24 mouse cellular contexts compared by ENCODE assay signal in the genomic region with DNA sequence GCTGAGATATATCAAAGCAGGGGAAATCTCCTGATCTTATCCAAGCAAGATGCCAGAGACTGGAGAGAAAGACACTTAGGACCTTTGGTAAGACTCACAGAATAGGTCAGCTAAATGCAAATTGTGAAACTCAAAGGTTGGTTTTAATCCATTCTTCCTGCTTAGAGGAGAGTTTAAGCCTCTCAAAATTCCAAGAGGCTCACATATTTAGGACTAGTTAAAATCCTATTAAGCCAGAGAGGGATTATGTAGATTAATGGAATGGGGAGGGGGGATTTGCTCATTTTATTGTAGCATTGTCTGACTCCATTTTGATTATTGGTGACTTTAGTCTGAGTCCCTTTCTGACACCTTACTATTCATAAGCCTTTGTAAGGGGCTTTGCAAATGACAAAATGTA.
DNase-seq lines count a peak whose midpoint lies in the region; ATAC-seq and TF ChIP-seq lines count a peak whose summit lies in the region.
"Had no signal": no experiment of that assay in that cellular context is flagged by ENCODE, and none has a peak within 500 bp of the region (broad histone marks: within the 10 kb centered on the region; RNA-seq: fewer than 3 reads in every experiment).

No protein-coding gene starts in this region.

- TF ChIP-seq CTCF in midbrain, postnatal 0 days (IDR thresholded peaks at IDR 0.05) = no peak
- TF ChIP-seq CTCF in brain, embryonic 14.5 days (IDR thresholded peaks at IDR 0.05; ENCODE audit: borderline replicate concordance, extremely low read depth, insufficient read depth, insufficient read length) = no peak

- H3K27ac ChIP-seq in midbrain, embryonic 12.5 days (replicated peaks) = no peak overlapping the region
- H3K27ac ChIP-seq in midbrain, postnatal 0 days (ENCODE audit: low read depth, low read length) = no peak overlapping the region
- no peak overlapping the region for H3K27ac ChIP-seq in forebrain, embryonic 15.5 days (replicated peaks)
- H3K27ac ChIP-seq: embryonic facial prominence, embryonic 12.5 days; embryonic facial prominence, embryonic 15.5 days; heart, adult 2 months; heart, embryonic 10.5 days; heart, embryonic 13.5 days; hindbrain, embryonic 14.5 days; hindbrain, postnatal 0 days had no signal

- no peak overlapping the region for H3K4me2 ChIP-seq in midbrain, embryonic 12.5 days (replicated peaks)
- H3K4me2 ChIP-seq in midbrain, postnatal 0 days (ENCODE audit: low read depth, low read length, poor library complexity, severe bottlenecking) = no peak overlapping the region
- H3K4me2 ChIP-seq in forebrain, embryonic 15.5 days (replicated peaks) = no peak overlapping the region
- H3K4me2 ChIP-seq: embryonic facial prominence, embryonic 12.5 days; embryonic facial prominence, embryonic 15.5 days; heart, embryonic 13.5 days; hindbrain, embryonic 14.5 days had no signal

- no peak overlapping the region for H3K9ac ChIP-seq in midbrain, embryonic 12.5 days (replicated peaks)
- H3K9ac ChIP-seq in midbrain, postnatal 0 days (replicated peaks; ENCODE audit: low read length, poor library complexity, severe bottlenecking) = no peak overlapping the region
- no peak overlapping the region for H3K9ac ChIP-seq in forebrain, embryonic 15.5 days (replicated peaks)
- H3K9ac ChIP-seq: embryonic facial prominence, embryonic 12.5 days; embryonic facial prominence, embryonic 15.5 days; heart, embryonic 13.5 days; hindbrain, embryonic 14.5 days had no signal

- peak; percentile 83 for ATAC-seq in midbrain, embryonic 12.5 days (ENCODE audit: low FRiP score, low read depth)
- no peak for ATAC-seq in midbrain, postnatal 0 days (ENCODE audit: low FRiP score)
- ATAC-seq in forebrain, embryonic 15.5 days (replicated peaks) = no peak
- ATAC-seq: CD4-positive, CD25-positive, alpha-beta regulatory T cell, adult 4 months; forebrain, embryonic 14.5 days; hindbrain, postnatal 0 days had no signal

- 0 out of 2 replicates have a peak, but pooled peaks cover 4% of the 10 kb centered on the region for H3K4me1 ChIP-seq in midbrain, embryonic 12.5 days
- H3K4me1 ChIP-seq in midbrain, postnatal 0 days (ENCODE audit: insufficient read depth, low read length) = no peaks in the 10 kb centered on the region
- no peaks in the 10 kb centered on the region for H3K4me1 ChIP-seq in forebrain, embryonic 15.5 days
- H3K4me1 ChIP-seq: embryonic facial prominence, embryonic 12.5 days; embryonic facial prominence, embryonic 15.5 days; heart, embryonic 10.5 days; heart, embryonic 13.5 days had no signal

- no peak for DNase-seq in midbrain, postnatal 0 days (ENCODE audit: low spot score)
- peak; percentile 35 for DNase-seq in brain, embryonic 14.5 days (ENCODE audit: low read depth)
- peak; percentile 7 for DNase-seq in retina, embryonic 14.5 days (ENCODE audit: low spot score)
- no peak for DNase-seq in right cerebral cortex, postnatal 25 days
- DNase-seq: adrenal gland, adult 2 months; adrenal gland, postnatal 14 days; cerebellum, adult 11-12 months; cerebellum, adult 8-10 months; cerebellum, postnatal 10 days; cerebellum, postnatal 36 days; gastrocnemius, postnatal 36 days; heart, adult 2 months; heart, postnatal 14 days; heart, postnatal 4 days had no signal

- no peak overlapping the region for H3K4me3 ChIP-seq in midbrain, embryonic 12.5 days
- H3K4me3 ChIP-seq in midbrain, postnatal 0 days (ENCODE audit: low read depth, low read length) = no peak overlapping the region
- no peak overlapping the region for H3K4me3 ChIP-seq in forebrain, embryonic 15.5 days
- H3K4me3 ChIP-seq: embryonic facial prominence, embryonic 12.5 days; embryonic facial prominence, embryonic 15.5 days; heart, adult 2 months; heart, embryonic 10.5 days; heart, embryonic 13.5 days had no signal

- H3K9me3 ChIP-seq in midbrain, embryonic 12.5 days = no peaks in the 10 kb centered on the region
- H3K9me3 ChIP-seq in midbrain, postnatal 0 days (ENCODE audit: low read length) = no peaks in the 10 kb centered on the region
- H3K9me3 ChIP-seq in forebrain, embryonic 15.5 days = no peaks in the 10 kb centered on the region
- H3K9me3 ChIP-seq: embryonic facial prominence, embryonic 12.5 days; embryonic facial prominence, embryonic 15.5 days; heart, embryonic 10.5 days; heart, embryonic 13.5 days had no signal

- H3K36me3 ChIP-seq in midbrain, embryonic 12.5 days = no peaks in the 10 kb centered on the region
- no peaks in the 10 kb centered on the region for H3K36me3 ChIP-seq in midbrain, postnatal 0 days (ENCODE audit: insufficient read depth, low read length)
- H3K36me3 ChIP-seq in forebrain, embryonic 15.5 days = no peaks in the 10 kb centered on the region
- H3K36me3 ChIP-seq: embryonic facial prominence, embryonic 12.5 days; embryonic facial prominence, embryonic 15.5 days; heart, embryonic 10.5 days; heart, embryonic 13.5 days had no signal

- peaks cover 28% of the 10 kb centered on the region for H3K27me3 ChIP-seq in midbrain, embryonic 12.5 days
- H3K27me3 ChIP-seq in midbrain, postnatal 0 days (ENCODE audit: insufficient read depth, low read length) = no peaks in the 10 kb centered on the region
- no peaks in the 10 kb centered on the region for H3K27me3 ChIP-seq in forebrain, embryonic 15.5 days
- H3K27me3 ChIP-seq: embryonic facial prominence, embryonic 12.5 days; embryonic facial prominence, embryonic 15.5 days; heart, embryonic 13.5 days had no signal

- TF ChIP-seq POLR2A in brain, embryonic 14.5 days (IDR thresholded peaks at IDR 0.05; ENCODE audit: borderline replicate concordance, extremely low read depth, insufficient read depth, insufficient read length, poor library complexity, severe bottlenecking) = no peak

Comparison
In these comparisons a context has a peak if more than half of its experiments do, and no peak if none do; other contexts are left out.
1. DNase-seq: peak in brain, embryonic 14.5 days (single experiment) and retina, embryonic 14.5 days (single experiment); none in midbrain, postnatal 0 days (single experiment) and right cerebral cortex, postnatal 25 days (single experiment).